Mouse (Mus musculus) midbrain, embryonic 15.5 days (tissue): ENCODE measurements around the gene Arhgef1. TPM values are rescaled to one million over a fixed set of nuclear protein-coding genes. Genes with fewer than 3 reads are reported as not detected.
"Not testable (repeated sequence)": the region's sequence is repeated elsewhere in the genome, so short reads cannot be mapped to it uniquely, and the experiment has no call there.

Source experiments
- ATAC-seq: fragments of 200-750 bp; cut with Nextera tagmentation; replicated peaks from 2 replicates; pipeline ENCODE4 v1.8.0; 2017; ENCODE audit warnings: moderate TSS enrichment
- H3K27ac ChIP-seq: fragments of 300-500 bp; sonication (generic); 2 replicates; pipeline ENCODE4 v1.5.1; 2015; ENCODE audit warnings: mild to moderate bottlenecking, inconsistent platforms
- H3K27me3 ChIP-seq: fragments of 300-500 bp; sonication (generic); replicated peaks from 2 replicates; pipeline ENCODE4 v1.6.1; 2015; ENCODE audit warnings: inconsistent platforms
- H3K36me3 ChIP-seq: fragments of 300-500 bp; sonication (generic); replicated peaks from 2 replicates; pipeline ENCODE4 v1.6.1; 2015; ENCODE audit warnings: inconsistent platforms
- H3K4me1 ChIP-seq: fragments of 300-500 bp; sonication (generic); 2 replicates; pipeline ENCODE4 v1.6.1; 2015; ENCODE audit warnings: inconsistent platforms
- H3K4me2 ChIP-seq: fragments of 300-500 bp; sonication (generic); 2 replicates; pipeline ENCODE4 v1.6.1; 2015; ENCODE audit warnings: inconsistent platforms, mild to moderate bottlenecking, moderate library complexity
- H3K4me3 ChIP-seq: fragments of 300-500 bp; sonication (generic); 2 replicates; pipeline ENCODE4 v1.5.1; 2015; ENCODE audit warnings: mild to moderate bottlenecking, inconsistent platforms
- H3K9ac ChIP-seq: fragments of 300-500 bp; sonication (generic); 2 replicates; pipeline ENCODE4 v1.6.1; 2015; ENCODE audit warnings: mild to moderate bottlenecking, inconsistent platforms
- H3K9me3 ChIP-seq: fragments of 300-500 bp; sonication (generic); 2 replicates; pipeline ENCODE4 v1.6.1; 2016; ENCODE audit warnings: inconsistent platforms
- WGBS: fragments of 180-500 bp; shearing (Covaris S2); methylation state at CpG from one replicate; pipeline ENCODE4 v1.1.7; 2015; ENCODE audit warnings: mixed read lengths; 5-methylcytosine and 5-hydroxymethylcytosine counted together
- polyA plus RNA-seq: library from polyadenylated mRNA; unstranded; fragments of >200 nt; fragmentation: Nextera tagmentation; extraction: Ambion mirVana; gene quantifications from 2 replicates; pipeline ENCODE4 v1.2.1, GENCODE M21; 2015

The Arhgef1 gene
- polyA plus RNA-seq, 1 experiment from 2014 or later, result 69.9 TPM

DNA sequence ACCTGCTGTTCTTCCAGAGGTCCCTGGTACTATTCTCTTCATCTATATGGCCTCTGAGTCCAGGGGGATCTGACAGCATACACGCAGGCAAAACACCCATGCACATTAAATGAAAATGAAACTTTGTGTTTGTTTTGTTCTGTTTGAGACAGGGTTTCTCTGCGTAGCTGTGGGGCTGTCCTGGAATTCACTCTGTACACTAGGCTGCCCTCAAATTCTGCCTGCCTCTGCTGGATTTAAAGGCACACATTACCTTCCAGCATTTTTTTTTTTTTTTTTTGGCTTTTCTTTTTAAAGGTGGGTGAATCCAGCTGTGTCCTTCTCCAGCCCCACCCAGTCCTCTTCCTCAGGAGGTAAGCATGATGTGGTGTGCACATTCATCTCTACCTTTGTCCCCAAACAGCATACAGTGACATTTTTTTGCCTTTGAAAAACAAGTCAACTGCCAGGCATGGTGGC is 10.6 kb upstream of the Arhgef1 start:
- H3K4me2 ChIP-seq, result no peak overlapping the region
- H3K36me3 ChIP-seq, result peaks cover 14% of the 10 kb centered on the region
- no peak overlapping the region for H3K4me3 ChIP-seq
- 68% methylated on average over 2 of the region's 2 CpGs for WGBS
- no peaks in the 10 kb centered on the region for H3K27me3 ChIP-seq
- no peak overlapping the region for H3K27ac ChIP-seq
- no peak for ATAC-seq
- no peaks in the 10 kb centered on the region for H3K9me3 ChIP-seq
- H3K4me1 ChIP-seq, result peaks cover 4% of the 10 kb centered on the region; the same call in 1 of the 2 replicates
- no peak overlapping the region for H3K9ac ChIP-seq

DNA sequence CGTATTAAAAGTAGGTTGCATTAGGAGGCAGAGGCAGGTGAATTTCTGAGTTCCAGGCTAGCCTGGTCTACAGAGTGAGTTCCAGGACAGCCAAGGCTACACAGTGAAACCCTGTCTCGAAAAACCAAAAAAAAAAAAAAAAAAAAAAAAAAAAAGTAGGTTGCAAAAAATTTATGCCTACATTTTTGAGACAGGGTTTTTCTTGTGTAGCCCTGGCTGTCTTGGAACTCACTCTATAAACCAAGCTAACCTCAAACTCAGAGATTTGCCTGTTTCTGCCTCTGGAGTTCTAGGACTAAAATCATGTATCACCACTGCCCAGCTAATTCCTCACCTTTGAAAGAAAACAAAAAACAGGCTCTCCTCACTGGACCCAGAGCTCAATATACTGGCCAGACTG is 7.0 kb upstream of the Arhgef1 start:
- not testable (repeated sequence) for H3K27ac ChIP-seq, H3K27me3 ChIP-seq, H3K36me3 ChIP-seq, H3K4me3 ChIP-seq, ATAC-seq, H3K4me1 ChIP-seq, H3K9me3 ChIP-seq, H3K4me2 ChIP-seq, H3K9ac ChIP-seq
- 93% methylated on average over 2 of the region's 2 CpGs for WGBS

DNA sequence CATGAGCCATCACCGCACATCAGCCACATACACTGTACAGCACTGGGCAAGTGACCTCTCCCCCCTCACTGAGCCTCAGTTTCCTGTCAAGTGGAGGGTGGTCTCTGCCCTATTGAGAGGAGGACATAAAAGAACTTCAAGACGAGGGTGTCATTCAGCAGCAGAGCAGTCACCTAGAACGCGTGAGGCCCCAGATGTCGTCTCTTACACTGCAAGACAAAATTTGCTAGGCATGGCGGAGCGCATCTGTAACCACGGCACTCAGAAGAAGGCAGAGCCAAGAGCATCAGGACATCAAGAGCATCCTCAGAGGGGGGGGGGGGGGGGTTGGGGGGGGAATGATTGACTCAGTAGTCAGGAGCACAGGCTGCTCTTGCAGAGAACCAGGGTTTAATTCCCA is 6.4 kb upstream of the Arhgef1 start:
- WGBS, result 72% methylated on average over 8 of the region's 8 CpGs
- no peaks in the 10 kb centered on the region for H3K36me3 ChIP-seq
- ATAC-seq, result no peak
- no peak overlapping the region for H3K4me3 ChIP-seq
- H3K27ac ChIP-seq, result no peak overlapping the region
- H3K4me1 ChIP-seq, result no peaks in the 10 kb centered on the region
- H3K27me3 ChIP-seq, result no peaks in the 10 kb centered on the region
- no peak overlapping the region for H3K9ac ChIP-seq
- no peaks in the 10 kb centered on the region for H3K9me3 ChIP-seq
- H3K4me2 ChIP-seq, result no peak overlapping the region

DNA sequence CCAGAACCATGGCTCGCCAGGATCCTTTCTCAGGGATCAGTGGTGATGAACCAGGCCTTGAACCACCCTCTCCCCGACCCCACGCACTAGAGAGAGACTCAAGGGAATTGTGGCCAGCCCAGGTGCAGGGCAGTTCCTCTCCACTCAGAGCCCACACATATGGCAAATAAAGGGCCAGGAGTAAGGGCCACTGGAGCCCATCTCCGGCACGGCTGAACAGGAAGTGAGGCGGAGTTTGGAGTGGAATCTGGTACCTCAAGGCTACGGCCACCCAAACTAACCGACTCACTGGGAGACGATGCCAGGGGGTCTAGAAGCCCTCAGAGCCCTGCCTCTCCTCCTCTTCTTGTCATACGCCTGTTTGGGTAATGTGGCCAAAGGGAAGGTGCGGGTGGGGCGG is 5.5 kb upstream of the Arhgef1 start, which contains the start of gene Cd79a:
TSS of gene Cd79a (plus strand) at position 158 of the 400 bp plus-strand sequence.
- no peak within 1 kb of the TSS for H3K27ac ChIP-seq
- WGBS, result 84% methylated on average over 12 of the region's 12 CpGs
- H3K4me3 ChIP-seq, result no peak within 1 kb of the TSS
- no peaks in the 10 kb centered on the region for H3K27me3 ChIP-seq
- H3K9me3 ChIP-seq, result no peaks in the 10 kb centered on the region
- no peaks in the 10 kb centered on the region for H3K4me1 ChIP-seq
- no peak within 1 kb of the TSS for H3K4me2 ChIP-seq
- no peak for ATAC-seq
- no peak within 1 kb of the TSS for H3K9ac ChIP-seq
- H3K36me3 ChIP-seq, result no peaks in the 10 kb centered on the region

DNA sequence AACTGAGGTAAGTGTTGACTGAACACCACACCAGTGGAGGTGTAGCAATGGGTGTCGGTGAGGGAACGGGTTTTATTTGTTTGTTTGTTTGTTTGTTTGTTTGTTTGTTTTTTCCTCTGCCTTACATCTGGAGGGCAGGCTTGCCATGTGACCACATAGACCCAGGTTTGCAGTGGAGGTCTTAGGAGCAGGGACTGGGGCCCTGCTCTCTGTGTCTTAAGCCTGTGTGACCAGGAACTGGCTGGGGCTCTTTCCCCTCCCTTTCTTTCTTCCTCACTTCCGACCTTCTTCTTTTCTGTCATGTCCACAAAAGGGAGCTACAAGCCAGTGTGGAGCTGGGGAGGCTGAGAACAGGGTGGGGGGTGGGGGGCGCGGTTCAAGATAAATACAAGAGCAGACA is 4.8 kb upstream of the Arhgef1 start:
- 71% methylated on average over 5 of the region's 5 CpGs for WGBS
- no peak overlapping the region for H3K4me2 ChIP-seq
- no peaks in the 10 kb centered on the region for H3K36me3 ChIP-seq
- no peak for ATAC-seq
- no peaks in the 10 kb centered on the region for H3K9me3 ChIP-seq
- H3K27ac ChIP-seq, result no peak overlapping the region
- no peak overlapping the region for H3K9ac ChIP-seq
- no peak overlapping the region for H3K4me3 ChIP-seq
- H3K27me3 ChIP-seq, result no peaks in the 10 kb centered on the region
- peaks cover 1% of the 10 kb centered on the region; the same call in 1 of the 2 replicates for H3K4me1 ChIP-seq

DNA sequence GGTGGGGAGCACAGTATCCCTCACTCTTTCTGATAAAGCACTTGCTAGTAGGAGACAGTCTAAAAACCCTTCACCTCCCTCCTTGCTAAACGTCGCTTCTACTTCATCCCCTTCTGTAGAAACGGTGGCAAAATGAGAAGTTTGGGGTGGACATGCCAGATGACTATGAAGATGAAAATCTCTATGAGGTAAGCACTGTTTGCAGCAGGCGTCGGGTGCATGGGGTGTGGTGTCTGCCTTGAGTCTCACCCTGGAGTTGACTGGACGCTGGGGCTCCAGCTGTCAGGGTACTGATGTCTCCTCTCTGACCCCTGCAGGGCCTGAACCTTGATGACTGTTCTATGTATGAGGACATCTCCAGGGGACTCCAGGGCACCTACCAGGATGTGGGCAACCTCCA is 1.6 kb upstream of the Arhgef1 start:
- no peak overlapping the region for H3K4me2 ChIP-seq
- H3K27ac ChIP-seq, result no peak overlapping the region
- H3K9me3 ChIP-seq, result no peaks in the 10 kb centered on the region
- peaks cover 26% of the 10 kb centered on the region for H3K4me1 ChIP-seq
- H3K4me3 ChIP-seq, result no peak overlapping the region
- H3K9ac ChIP-seq, result no peak overlapping the region
- H3K27me3 ChIP-seq, result no peaks in the 10 kb centered on the region
- ATAC-seq, result no peak
- no peaks in the 10 kb centered on the region for H3K36me3 ChIP-seq
- WGBS, result 75% methylated on average over 6 of the region's 6 CpGs

DNA sequence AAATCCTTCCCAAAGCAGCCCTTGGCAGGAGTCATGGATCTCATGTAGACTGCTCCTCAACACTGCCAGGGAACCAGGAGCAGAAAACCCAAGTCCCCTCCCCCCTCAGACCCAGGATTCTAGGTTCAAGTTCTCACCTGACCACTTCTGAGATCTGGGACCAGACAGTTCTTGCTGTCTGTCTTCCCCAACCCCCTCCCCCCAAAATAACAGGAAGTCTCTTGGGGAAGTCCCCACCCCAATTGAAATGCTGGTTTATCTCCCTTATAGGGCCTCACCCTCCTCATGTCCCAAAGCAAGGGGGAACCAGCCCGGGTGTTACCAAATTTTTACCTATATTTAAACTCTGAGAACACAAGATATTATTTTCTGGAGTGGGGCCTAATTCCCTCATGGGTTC is 870 bp upstream of the Arhgef1 start:
- H3K4me2 ChIP-seq, result no peak overlapping the region
- peaks cover 31% of the 10 kb centered on the region for H3K4me1 ChIP-seq
- WGBS, result 83% methylated on average over 1 of the region's 1 CpGs
- no peak overlapping the region for H3K4me3 ChIP-seq
- H3K27ac ChIP-seq, result no peak overlapping the region
- ATAC-seq, result no peak
- H3K9ac ChIP-seq, result no peak overlapping the region
- H3K36me3 ChIP-seq, result no peaks in the 10 kb centered on the region
- no peaks in the 10 kb centered on the region for H3K9me3 ChIP-seq
- no peaks in the 10 kb centered on the region for H3K27me3 ChIP-seq

DNA sequence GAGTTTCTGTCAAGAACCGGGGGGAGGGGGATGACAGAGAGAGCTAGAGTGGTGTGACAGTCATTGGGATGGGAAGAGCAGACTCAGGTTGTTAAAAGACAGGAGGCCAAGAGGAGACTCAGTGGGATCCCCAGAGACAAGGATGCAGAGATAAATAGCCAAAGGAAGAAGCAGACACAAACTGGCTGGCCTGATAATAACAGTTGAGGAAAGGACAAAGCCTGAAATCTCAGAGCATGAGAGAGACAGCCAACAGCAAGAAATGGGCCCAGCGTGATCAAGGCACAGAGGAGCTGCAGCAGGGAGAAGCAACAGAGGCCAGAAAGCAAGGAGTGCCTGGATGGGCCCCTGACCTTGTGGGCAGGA is 465 bp upstream of the Arhgef1 start:
- Histone ChIP-seq H3K9me3 (no peaks in the 10 kb centered on the region), H3K9ac (no peak overlapping the region), H3K4me2 (no peak overlapping the region), H3K4me3 (peak overlapping the region; percentile 68; the same call in 1 of the 2 replicates), H3K36me3 (no peaks in the 10 kb centered on the region), H3K27me3 (no peaks in the 10 kb centered on the region), H3K27ac (peak overlapping the region; percentile 27; the same call in 1 of the 2 replicates), H3K4me1 (peaks cover 35% of the 10 kb centered on the region)
- no peak for ATAC-seq
- 46% methylated on average over 2 of the region's 2 CpGs for WGBS

DNA sequence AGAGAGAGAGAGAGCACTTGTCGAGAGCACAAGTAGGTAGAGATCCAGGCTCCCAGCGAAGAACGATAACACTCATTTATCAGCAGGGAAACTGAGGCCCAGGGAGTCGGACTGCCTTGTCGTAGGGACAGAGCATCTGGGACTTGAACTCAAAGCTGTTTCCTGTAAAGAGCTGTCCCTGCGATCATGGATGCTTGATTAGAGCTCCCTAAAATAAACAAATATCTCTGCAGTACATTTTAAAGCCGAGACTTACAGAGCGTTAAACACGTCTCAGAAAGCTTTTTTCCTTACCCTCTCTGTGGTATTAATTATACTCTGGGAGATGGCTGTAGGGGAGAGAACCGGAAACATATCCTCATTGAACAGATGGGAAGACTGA is 723 bp downstream of the Arhgef1 start:
- Histone ChIP-seq H3K27me3 (no peaks in the 10 kb centered on the region), H3K36me3 (0 out of 2 replicates have a peak, but pooled peaks cover 2% of the 10 kb centered on the region), H3K4me1 (peaks cover 38% of the 10 kb centered on the region), H3K4me2 (peak overlapping the region; percentile 79), H3K4me3 (peak overlapping the region; percentile 68), H3K9me3 (no peaks in the 10 kb centered on the region), H3K9ac (peak overlapping the region; percentile 71; the same call in 1 of the 2 replicates), H3K27ac (no peak overlapping the region)
- ATAC-seq, result no peak; the same call in 1 of the 2 replicates
- 42% methylated on average over 10 of the region's 10 CpGs for WGBS

DNA sequence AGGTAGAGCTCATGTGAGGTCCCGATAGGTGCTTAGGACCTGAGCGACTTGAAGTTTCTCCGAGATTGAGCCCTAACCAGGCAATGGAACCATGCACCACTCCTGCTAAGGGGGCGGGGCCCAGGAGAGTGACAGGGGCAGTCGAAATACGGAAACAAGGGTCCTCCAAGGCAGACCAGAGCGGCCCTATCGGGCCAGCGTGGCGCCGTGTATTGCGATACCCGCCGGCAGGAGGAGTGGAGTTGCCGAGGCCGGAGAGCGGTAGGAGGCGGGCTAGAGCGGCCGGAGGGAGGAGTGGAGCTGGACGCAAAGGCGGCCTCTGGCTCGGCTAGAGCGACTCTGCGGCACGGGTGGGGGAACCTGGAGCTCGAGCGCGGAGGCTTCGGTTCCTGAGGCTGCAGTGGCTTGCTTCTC is 1.4 kb downstream of the Arhgef1 start:
- no peaks in the 10 kb centered on the region for H3K27me3 ChIP-seq
- H3K36me3 ChIP-seq, result 0 out of 2 replicates have a peak, but pooled peaks cover 2% of the 10 kb centered on the region
- peak overlapping the region; percentile 68 for H3K4me3 ChIP-seq
- H3K27ac ChIP-seq, result peak overlapping the region; percentile 89
- H3K9ac ChIP-seq, result peak overlapping the region; percentile 82
- H3K9me3 ChIP-seq, result no peaks in the 10 kb centered on the region
- WGBS, result under 1% methylated on average over 30 of the region's 30 CpGs
- ATAC-seq, result peak; percentile 98
- peak overlapping the region; percentile 79 for H3K4me2 ChIP-seq
- peaks cover 38% of the 10 kb centered on the region for H3K4me1 ChIP-seq

DNA sequence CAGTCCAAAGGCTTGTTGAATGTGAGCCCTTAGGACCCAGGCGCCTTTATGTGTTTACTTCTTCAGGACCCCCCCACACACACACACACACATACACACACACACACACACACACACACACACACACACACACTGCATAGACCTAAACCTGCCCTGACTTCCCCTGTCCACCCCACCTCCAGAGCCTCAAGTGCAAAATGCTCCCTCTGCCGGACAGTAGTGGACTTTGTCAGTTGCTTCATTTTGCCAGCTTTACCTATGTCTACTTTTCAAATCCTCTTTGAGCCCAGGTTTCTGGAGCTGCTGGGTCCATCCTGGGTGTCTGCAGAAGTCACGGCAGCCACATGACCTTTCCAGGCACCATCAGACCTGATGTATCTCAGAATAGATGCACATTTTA is 2.2 kb downstream of the Arhgef1 start:
- Histone ChIP-seq H3K4me3 (peak overlapping the region; percentile 68), H3K27me3 (no peaks in the 10 kb centered on the region), H3K36me3 (0 out of 2 replicates have a peak, but pooled peaks cover 2% of the 10 kb centered on the region), H3K4me2 (peak overlapping the region; percentile 79), H3K9ac (peak overlapping the region; percentile 82), H3K9me3 (no peaks in the 10 kb centered on the region), H3K27ac (peak overlapping the region; percentile 89), H3K4me1 (peaks cover 38% of the 10 kb centered on the region)
- peak; percentile 25 for ATAC-seq
- WGBS, result 17% methylated on average over 3 of the region's 3 CpGs

DNA sequence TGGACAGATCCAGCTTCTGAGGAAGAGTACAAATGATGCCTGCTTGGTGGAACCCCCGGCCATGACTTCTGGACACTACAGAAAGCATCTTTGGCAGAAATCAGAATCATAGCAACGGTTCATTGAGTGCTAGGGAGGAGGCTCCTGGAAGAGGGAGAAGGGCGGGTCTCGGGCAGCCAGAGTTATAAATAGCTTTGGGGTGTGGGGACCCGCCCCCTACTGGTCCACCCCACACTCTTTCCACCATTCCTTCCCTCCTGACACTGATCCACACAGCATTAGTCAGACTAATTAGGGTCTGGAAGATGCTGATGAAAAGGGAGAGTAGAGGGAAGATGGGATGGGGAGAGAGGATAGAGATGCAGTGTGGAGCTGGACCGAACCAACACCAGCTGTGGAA is 3.8 kb downstream of the Arhgef1 start:
- Histone ChIP-seq H3K4me3 (no peak overlapping the region), H3K4me1 (peaks cover 38% of the 10 kb centered on the region), H3K9me3 (no peaks in the 10 kb centered on the region), H3K4me2 (no peak overlapping the region), H3K9ac (no peak overlapping the region; the same call in 1 of the 2 replicates), H3K36me3 (0 out of 2 replicates have a peak, but pooled peaks cover 2% of the 10 kb centered on the region), H3K27me3 (no peaks in the 10 kb centered on the region), H3K27ac (no peak overlapping the region)
- ATAC-seq, result no peak
- 42% methylated on average over 6 of the region's 6 CpGs for WGBS

DNA sequence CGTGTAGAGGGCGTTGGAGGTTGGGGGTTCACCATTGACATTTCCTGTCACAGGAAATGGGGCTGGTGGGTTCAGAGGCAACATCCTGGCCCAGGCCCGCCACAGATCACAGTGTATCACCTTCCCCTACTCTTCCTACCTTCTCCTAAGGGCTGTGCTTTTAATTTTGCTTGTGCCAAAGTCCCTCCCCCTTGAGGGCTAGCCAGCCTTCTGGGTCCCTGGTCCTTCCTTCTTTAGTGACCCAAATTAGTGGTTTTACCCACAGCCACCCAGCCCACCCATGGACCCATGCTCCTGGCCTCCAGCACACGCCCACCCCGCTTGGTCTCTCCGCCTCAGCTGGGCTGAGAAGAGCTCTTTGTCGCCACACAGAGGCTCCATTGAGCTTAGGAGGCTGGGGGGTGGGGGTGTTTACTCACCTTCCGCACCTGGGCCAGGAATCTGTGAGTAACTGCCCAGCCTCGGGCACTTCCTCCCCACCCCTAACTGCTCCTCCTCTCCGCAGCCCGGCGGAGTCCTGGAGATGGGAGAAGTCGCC is 4.6 kb downstream of the Arhgef1 start:
- no peak for ATAC-seq
- Histone ChIP-seq H3K4me1 (peaks cover 38% of the 10 kb centered on the region), H3K27ac (no peak overlapping the region), H3K27me3 (no peaks in the 10 kb centered on the region), H3K36me3 (0 out of 2 replicates have a peak, but pooled peaks cover 2% of the 10 kb centered on the region), H3K9ac (no peak overlapping the region), H3K9me3 (no peaks in the 10 kb centered on the region), H3K4me2 (no peak overlapping the region), H3K4me3 (no peak overlapping the region)
- 45% methylated on average over 13 of the region's 13 CpGs for WGBS
